Mouse (Mus musculus) midbrain, embryonic 11.5 days (tissue): ENCODE measurements at regions not wholly inside any gene's neighbourhood (a gene's known extent, or its start where the extent isn't known, plus 50 kb on each side); places are given as distances from the start of the nearest gene placed in this dataset.

Experiments
- ATAC-seq: fragments of 200-750 bp; cut with Nextera tagmentation; 2 replicates; pipeline ENCODE4 v1.8.0; 2017; ENCODE audit warnings: moderate TSS enrichment, moderate library complexity; ENCODE audit not compliant: low FRiP score
- DNase-seq: peaks from one replicate; pipeline ENCODE4 v3.0.0; 2015; ENCODE audit warnings: low spot score; ENCODE audit errors: missing footprints
- H3K27ac ChIP-seq: fragments of 300-500 bp; sonication (generic); 2 replicates; pipeline ENCODE4 v1.5.1; 2014; ENCODE audit warnings: low read depth, low read length
- H3K27me3 ChIP-seq: fragments of 300-500 bp; sonication (generic); 2 replicates; pipeline ENCODE4 v1.6.1; 2014; ENCODE audit warnings: mild to moderate bottlenecking, low read length, moderate library complexity, mixed read lengths; ENCODE audit not compliant: control insufficient read depth, insufficient read depth
- H3K36me3 ChIP-seq: fragments of 300-500 bp; sonication (generic); 2 replicates; pipeline ENCODE4 v1.6.1; 2014; ENCODE audit warnings: mild to moderate bottlenecking, low read length, moderate library complexity, mixed read lengths; ENCODE audit not compliant: control insufficient read depth, insufficient read depth
- H3K4me1 ChIP-seq: fragments of 300-500 bp; sonication (generic); 2 replicates; pipeline ENCODE4 v1.6.1; 2014; ENCODE audit warnings: low read length; ENCODE audit not compliant: control insufficient read depth, insufficient read depth
- H3K4me2 ChIP-seq: fragments of 300-500 bp; sonication (generic); 2 replicates; pipeline ENCODE4 v1.6.1; 2014; ENCODE audit warnings: mild to moderate bottlenecking, moderate library complexity
- H3K4me3 ChIP-seq: fragments of 300-500 bp; sonication (generic); 2 replicates; pipeline ENCODE4 v1.5.1; 2014; ENCODE audit warnings: low read depth, low read length
- H3K9ac ChIP-seq: fragments of 300-500 bp; sonication (generic); 2 replicates; pipeline ENCODE4 v1.6.1; 2014; ENCODE audit warnings: low read length
- H3K9me3 ChIP-seq: fragments of 300-500 bp; sonication (generic); 2 replicates; pipeline ENCODE4 v1.6.1; 2016; ENCODE audit warnings: low read length; ENCODE audit not compliant: control insufficient read depth
- WGBS: fragments of 180-500 bp; shearing (Covaris S2); extraction: QIAGEN DNeasy Blood & Tissue Kit; methylation state at CpG from one replicate; pipeline ENCODE4 v1.1.7; 2014; 5-methylcytosine and 5-hydroxymethylcytosine counted together

DNA sequence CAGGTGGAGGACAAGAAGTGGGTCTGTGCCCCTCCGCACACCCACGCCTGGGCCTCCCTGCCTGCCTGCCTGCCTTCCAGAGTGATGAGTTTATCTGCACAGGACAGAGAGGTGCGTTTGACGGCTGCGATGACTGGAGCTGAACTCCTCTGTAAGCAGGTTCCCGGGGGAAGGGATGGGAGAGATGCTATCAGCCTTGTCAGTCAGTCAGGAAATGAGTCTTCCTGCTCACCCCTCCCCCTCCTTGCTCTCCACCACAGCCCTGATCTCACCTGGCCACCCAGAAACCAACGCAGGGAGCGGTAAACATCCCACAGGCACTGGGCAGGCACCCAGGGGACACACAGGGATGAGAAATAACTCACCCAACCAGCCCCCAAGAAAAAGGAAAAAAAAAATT is 69.5 kb upstream of the Nectin1 start:
- no peaks in the 10 kb centered on the region for H3K27me3 ChIP-seq
- no peak overlapping the region for H3K4me3 ChIP-seq
- WGBS, result 63% methylated on average over 8 of the region's 8 CpGs
- H3K9me3 ChIP-seq, result no peaks in the 10 kb centered on the region
- H3K27ac ChIP-seq, result no peak overlapping the region
- H3K4me1 ChIP-seq, result no peaks in the 10 kb centered on the region
- no peak for ATAC-seq
- H3K36me3 ChIP-seq, result no peaks in the 10 kb centered on the region
- no peak for DNase-seq
- no peak overlapping the region for H3K4me2 ChIP-seq
- no peak overlapping the region for H3K9ac ChIP-seq

DNA sequence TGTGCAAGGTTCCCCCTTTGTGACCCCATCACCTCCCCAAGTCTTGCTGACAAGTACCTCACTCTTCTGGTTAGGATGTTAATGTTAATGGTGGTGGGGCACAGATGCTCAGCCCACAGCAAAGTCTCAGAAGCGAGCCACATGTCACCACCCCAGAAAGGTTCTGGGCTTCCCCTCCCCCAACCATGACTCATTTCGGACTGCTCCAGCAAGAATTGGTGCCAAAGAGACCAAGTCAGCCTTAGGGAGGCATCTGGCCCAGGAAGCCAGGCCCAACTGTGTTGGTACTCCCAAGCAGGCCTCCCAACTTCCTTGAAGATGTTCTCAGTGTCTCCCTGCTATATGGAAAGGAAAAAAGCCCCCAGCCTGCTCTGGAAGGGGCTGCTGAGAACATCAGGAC is 67.8 kb upstream of the Nectin1 start:
- 71% methylated on average over 2 of the region's 2 CpGs for WGBS
- Histone ChIP-seq H3K9ac (no peak overlapping the region), H3K4me3 (no peak overlapping the region), H3K36me3 (no peaks in the 10 kb centered on the region), H3K9me3 (no peaks in the 10 kb centered on the region), H3K4me1 (no peaks in the 10 kb centered on the region), H3K27me3 (no peaks in the 10 kb centered on the region), H3K27ac (no peak overlapping the region), H3K4me2 (no peak overlapping the region)
- DNase-seq (no peak), ATAC-seq (no peak)

DNA sequence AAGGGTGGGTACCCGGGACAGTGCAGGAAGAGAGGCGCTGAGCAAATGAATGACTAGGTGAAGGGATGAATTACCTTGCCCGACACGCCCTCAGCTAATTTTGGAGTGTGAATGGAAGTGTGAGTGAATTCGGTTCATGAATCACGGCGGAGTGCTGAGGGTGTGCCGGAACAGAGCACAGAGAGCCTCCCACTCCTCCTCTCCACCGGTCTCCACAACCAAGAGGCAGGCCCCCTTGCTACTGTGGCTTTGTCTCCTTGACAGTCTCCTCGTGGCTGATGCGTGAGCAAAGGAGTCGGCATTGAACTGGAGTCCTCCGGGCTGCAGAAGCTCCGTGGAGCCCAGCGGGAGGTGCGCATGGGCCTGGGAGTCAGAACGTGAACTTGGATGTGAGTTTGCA is 64.5 kb upstream of the Nectin1 start:
- ATAC-seq, result no peak
- H3K4me1 ChIP-seq, result no peaks in the 10 kb centered on the region
- DNase-seq, result no peak
- no peak overlapping the region for H3K4me3 ChIP-seq
- H3K9me3 ChIP-seq, result no peaks in the 10 kb centered on the region
- H3K9ac ChIP-seq, result no peak overlapping the region
- H3K27me3 ChIP-seq, result no peaks in the 10 kb centered on the region
- WGBS, result 57% methylated on average over 17 of the region's 17 CpGs
- H3K27ac ChIP-seq, result no peak overlapping the region
- no peak overlapping the region for H3K4me2 ChIP-seq
- H3K36me3 ChIP-seq, result no peaks in the 10 kb centered on the region

- DNase-seq (no peak), ATAC-seq (no peak)
- H3K27ac ChIP-seq, result no peak overlapping the region
- no peaks in the 10 kb centered on the region for H3K4me1 ChIP-seq
- H3K36me3 ChIP-seq, result no peaks in the 10 kb centered on the region
- H3K9ac ChIP-seq, result no peak overlapping the region
- H3K4me3 ChIP-seq, result no peak overlapping the region
- WGBS, result 84% methylated on average over 3 of the region's 3 CpGs
- H3K27me3 ChIP-seq, result no peaks in the 10 kb centered on the region
- no peak overlapping the region for H3K4me2 ChIP-seq
- H3K9me3 ChIP-seq, result no peaks in the 10 kb centered on the region
Measured at GRCm38 (mm10) chr9:43681317-43681716, 62.5 kb upstream of the Nectin1 start.

- Histone ChIP-seq H3K9ac (no peak overlapping the region), H3K4me2 (no peak overlapping the region), H3K36me3 (no peaks in the 10 kb centered on the region), H3K4me3 (no peak overlapping the region), H3K27me3 (no peaks in the 10 kb centered on the region), H3K27ac (no peak overlapping the region), H3K9me3 (no peaks in the 10 kb centered on the region), H3K4me1 (no peaks in the 10 kb centered on the region)
- 81% methylated on average over 5 of the region's 5 CpGs for WGBS
- no peak for ATAC-seq
- DNase-seq, result no peak
Measured at GRCm38 (mm10) chr9:43682102-43682501, 61.7 kb upstream of the Nectin1 start.

DNA sequence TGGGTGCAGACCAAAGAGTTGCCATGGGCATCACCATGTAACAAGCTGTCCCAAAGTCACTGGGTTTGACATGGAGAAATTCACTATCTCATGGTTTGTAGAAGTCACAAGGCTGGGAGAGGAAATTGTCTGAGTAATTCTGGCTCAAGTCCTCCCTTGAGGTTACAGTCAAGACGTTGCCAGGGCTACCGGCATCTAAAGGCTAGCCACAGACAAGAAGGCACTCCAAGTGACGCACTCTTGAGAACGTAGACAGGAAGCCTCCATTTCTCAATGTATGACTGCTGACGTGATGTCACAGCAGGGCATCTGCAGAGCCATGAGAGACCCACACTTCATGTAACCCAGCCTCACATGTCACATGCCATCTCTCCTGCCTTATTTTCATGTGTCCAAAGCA is 59.2 kb upstream of the Nectin1 start:
- H3K27ac ChIP-seq, result no peak overlapping the region
- no peaks in the 10 kb centered on the region for H3K9me3 ChIP-seq
- no peak overlapping the region for H3K4me3 ChIP-seq
- no peak for ATAC-seq
- no peaks in the 10 kb centered on the region for H3K27me3 ChIP-seq
- 84% methylated on average over 5 of the region's 5 CpGs for WGBS
- no peaks in the 10 kb centered on the region for H3K4me1 ChIP-seq
- H3K9ac ChIP-seq, result no peak overlapping the region
- no peak for DNase-seq
- no peaks in the 10 kb centered on the region for H3K36me3 ChIP-seq
- no peak overlapping the region for H3K4me2 ChIP-seq

DNA sequence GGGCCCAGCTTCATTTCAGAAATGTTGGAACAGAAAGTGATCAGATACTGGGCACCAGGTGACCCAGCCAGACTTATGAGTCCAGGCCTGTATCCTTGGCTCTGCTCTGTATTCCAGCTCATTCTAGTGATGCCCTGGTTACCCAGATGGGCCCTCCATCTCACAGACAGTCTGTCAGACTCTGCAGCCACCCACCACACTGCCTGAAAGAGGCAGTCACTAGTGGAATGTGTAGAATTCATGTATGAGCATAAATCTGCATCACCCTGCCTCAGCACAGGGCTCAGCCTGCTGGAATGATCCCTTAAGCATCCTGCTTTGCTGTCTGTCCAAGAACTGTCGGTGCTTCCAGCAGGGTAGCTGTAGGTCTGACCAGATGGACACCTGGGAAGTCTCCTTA is 51.8 kb upstream of the Nectin1 start:
- ATAC-seq (no peak), DNase-seq (no peak)
- WGBS, result 76% methylated on average over 1 of the region's 1 CpGs
- Histone ChIP-seq H3K9ac (no peak overlapping the region), H3K4me3 (no peak overlapping the region), H3K9me3 (no peaks in the 10 kb centered on the region), H3K36me3 (no peaks in the 10 kb centered on the region), H3K4me1 (no peaks in the 10 kb centered on the region), H3K27ac (no peak overlapping the region), H3K27me3 (no peaks in the 10 kb centered on the region), H3K4me2 (no peak overlapping the region)

DNA sequence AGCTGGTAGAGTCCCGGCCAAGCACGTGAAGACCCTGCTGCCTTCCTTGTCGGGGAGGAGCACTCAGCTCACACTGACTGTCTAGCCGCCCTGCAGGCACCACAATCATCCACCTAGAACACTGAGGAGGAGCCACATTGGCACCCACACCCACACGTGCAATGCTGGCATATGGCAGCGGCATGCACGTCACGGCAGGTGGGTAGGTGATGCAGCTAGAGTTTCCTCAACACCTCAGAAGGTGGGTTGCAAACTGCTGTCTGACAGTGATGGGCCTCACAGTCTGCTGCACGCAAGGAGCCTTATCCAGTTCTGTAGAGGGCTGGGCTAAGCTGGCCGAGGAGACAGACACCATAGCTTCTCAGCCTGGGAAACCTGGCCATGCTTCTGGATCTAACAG is 51.2 kb upstream of the Nectin1 start:
- ATAC-seq (no peak), DNase-seq (no peak)
- Histone ChIP-seq H3K36me3 (no peaks in the 10 kb centered on the region), H3K4me1 (no peaks in the 10 kb centered on the region), H3K27ac (no peak overlapping the region), H3K9me3 (no peaks in the 10 kb centered on the region), H3K9ac (no peak overlapping the region), H3K4me3 (no peak overlapping the region), H3K4me2 (no peak overlapping the region), H3K27me3 (no peaks in the 10 kb centered on the region)
- WGBS, result 87% methylated on average over 10 of the region's 10 CpGs
